Comparison of ENCODE assay signal across 12 mouse cellular contexts in genomic region chr13:94873111-94874038, GRCm38 (mm10). TPM values are rescaled to one million over a fixed set of nuclear protein-coding genes. Genes with fewer than 3 reads are reported as not detected.
DNase-seq lines count a peak whose midpoint lies in the region; ATAC-seq lines count a peak whose summit lies in the region.
"Had no signal": no experiment of that assay in that cellular context is flagged by ENCODE, and none has a peak within 500 bp of the region (broad histone marks: within the 10 kb centered on the region; RNA-seq: fewer than 3 reads in every experiment).

No protein-coding gene starts in this region.

- ATAC-seq in hindbrain, embryonic 16.5 days, result no peak

- peaks cover 23% of the 10 kb centered on the region for H3K4me1 ChIP-seq in heart, embryonic 10.5 days
- peaks cover 9% of the 10 kb centered on the region for H3K4me1 ChIP-seq in hindbrain, embryonic 16.5 days (ENCODE audit: control insufficient read depth, insufficient read depth, low read depth, low read length)

- H3K4me2 ChIP-seq in hindbrain, embryonic 16.5 days (ENCODE audit: low read length), result peak overlapping the region; percentile 27; the same call in 1 of the 2 replicates

- H3K9ac ChIP-seq in hindbrain, embryonic 16.5 days (ENCODE audit: low read depth, low read length), result no peak overlapping the region; the same call in 1 of the 2 replicates

- WGBS in heart, embryonic 10.5 days, result under 1% methylated on average over 54 of the region's 54 CpGs
- under 1% methylated on average over 50 of the region's 54 CpGs for WGBS in hindbrain, embryonic 16.5 days

- DNase-seq in heart, embryonic 10.5 days (ENCODE audit: low spot score), result no peak
- no peak for DNase-seq in heart, adult 8-10 months (ENCODE audit: low spot score)
- peak; percentile 19 for DNase-seq in right cerebral cortex, postnatal 4 days
- no peak for DNase-seq in right cerebral cortex, postnatal 36 days (ENCODE audit: low spot score in 2 of 2)
- peak; percentile 53 for DNase-seq in retina, embryonic 14.5 days (ENCODE audit: low spot score)
- no peak for DNase-seq in Muller cell, postnatal 12 days (ENCODE audit: inconsistent ontology term)
- no peak for DNase-seq in gastrocnemius, postnatal 36 days
- DNase-seq: adrenal gland, postnatal 25 days; liver had no signal

- H3K9me3 ChIP-seq in heart, embryonic 10.5 days, result no peaks in the 10 kb centered on the region
- H3K9me3 ChIP-seq in hindbrain, embryonic 16.5 days (ENCODE audit: control insufficient read depth, low read length), result no peaks in the 10 kb centered on the region

- H3K27ac ChIP-seq in heart, embryonic 10.5 days, result no peak overlapping the region
- peak overlapping the region; percentile 48 for H3K27ac ChIP-seq in hindbrain, embryonic 16.5 days (ENCODE audit: low read depth, low read length)

- peaks cover 97% of the 10 kb centered on the region for H3K27me3 ChIP-seq in heart, embryonic 10.5 days (ENCODE audit: insufficient read depth, poor library complexity, severe bottlenecking)
- peaks cover 49% of the 10 kb centered on the region for H3K27me3 ChIP-seq in hindbrain, embryonic 16.5 days (replicated peaks; ENCODE audit: control insufficient read depth, insufficient read depth, low read length)

- no peaks in the 10 kb centered on the region for H3K36me3 ChIP-seq in heart, embryonic 10.5 days
- H3K36me3 ChIP-seq in hindbrain, embryonic 16.5 days (ENCODE audit: control insufficient read depth, insufficient read depth, low read length), result no peaks in the 10 kb centered on the region

- peak overlapping the region; percentile 42 for H3K4me3 ChIP-seq in heart, embryonic 10.5 days
- peak overlapping the region; percentile 12; the same call in 1 of the 2 replicates for H3K4me3 ChIP-seq in hindbrain, embryonic 16.5 days (ENCODE audit: low read length)

- intact Hi-C loops in gastrocnemius, postnatal 36 days (cut with DNase I), result no loop called here

RNA-seq across cellular contexts. Expression of gene Otp, which starts 2.0 kb away (rescaled TPM):
- not detected in 2 replicates for polyA plus RNA-seq in heart, embryonic 10.5 days (2016; fragmentation: Nextera tagmentation; extraction: Ambion mirVana)
- total RNA-seq in heart, adult 8-10 months (2022), result not detected
- 5.0 and 6.2 TPM in 2 replicates for polyA plus RNA-seq in hindbrain, embryonic 16.5 days (2015; fragmentation: Nextera tagmentation; extraction: Ambion mirVana)
- not detected for total RNA-seq in gastrocnemius, postnatal 36 days (2021)
- total RNA-seq: adrenal gland, postnatal 25 days; neutrophil, adult 5-6 weeks had no signal
- polyA plus RNA-seq: thymus, postnatal 0 days had no signal

Comparison
In these comparisons a context has a peak if more than half of its experiments do, and no peak if none do; other contexts are left out.
1. DNase-seq: peak in right cerebral cortex, postnatal 4 days (single experiment) and retina, embryonic 14.5 days (single experiment); none in heart, embryonic 10.5 days (single experiment), heart, adult 8-10 months (single experiment), right cerebral cortex, postnatal 36 days (0 of 2), Muller cell, postnatal 12 days (single experiment) and gastrocnemius, postnatal 36 days (0 of 2).